Mouse (Mus musculus): ENCODE measurements around the gene Cc2d1b. TPM values are rescaled to one million over a fixed set of nuclear protein-coding genes. Genes with fewer than 3 reads are reported as not detected.

Gene Cc2d1b
- total RNA-seq, 4 experiments from 2014 or later: 35.3 to 41.0 (median 38.2) TPM

DNA sequence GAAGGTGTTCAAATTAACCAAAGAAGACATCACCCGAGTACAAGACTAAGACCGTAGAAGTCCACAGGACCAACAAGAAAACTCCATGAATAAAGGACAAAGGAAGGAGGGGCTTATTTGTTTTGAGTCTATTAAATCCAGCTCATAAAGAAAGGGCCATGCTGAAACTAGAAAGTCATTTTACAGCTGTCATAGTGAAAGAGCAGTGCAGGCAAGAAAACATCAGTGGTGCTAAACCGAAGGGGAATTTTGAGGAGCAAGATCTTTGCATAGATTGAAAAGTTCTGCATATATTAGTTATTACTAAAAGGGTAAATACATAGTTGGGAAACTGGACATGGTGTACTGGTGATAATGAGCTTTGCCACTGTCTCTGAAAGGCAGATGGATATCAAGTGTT, 18.0 kb downstream of the Cc2d1b start:
- DNase-seq (ENCODE audit: low spot score in 2 of 2): no peak

DNA sequence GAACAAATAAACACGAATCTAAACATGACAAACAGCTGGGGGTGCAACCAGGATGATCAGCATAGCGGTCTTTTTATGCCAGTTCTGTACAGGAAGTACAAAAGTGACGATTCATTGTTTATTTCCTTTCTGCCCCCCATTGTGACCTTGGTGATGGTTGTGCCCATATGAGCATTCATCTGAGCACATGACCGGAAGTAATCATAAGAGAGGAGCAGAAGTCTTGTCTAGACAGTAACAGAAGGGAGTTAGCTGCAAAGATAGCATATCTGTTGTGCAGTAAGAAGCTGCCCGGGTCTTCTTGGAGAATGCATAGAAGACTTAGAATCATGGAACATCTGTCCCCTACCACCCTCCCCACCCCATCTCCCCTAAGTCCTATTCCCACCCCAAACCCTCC, 19.0 kb downstream of the Cc2d1b start:
- no peak for DNase-seq (ENCODE audit: low spot score in 2 of 2)

DNA sequence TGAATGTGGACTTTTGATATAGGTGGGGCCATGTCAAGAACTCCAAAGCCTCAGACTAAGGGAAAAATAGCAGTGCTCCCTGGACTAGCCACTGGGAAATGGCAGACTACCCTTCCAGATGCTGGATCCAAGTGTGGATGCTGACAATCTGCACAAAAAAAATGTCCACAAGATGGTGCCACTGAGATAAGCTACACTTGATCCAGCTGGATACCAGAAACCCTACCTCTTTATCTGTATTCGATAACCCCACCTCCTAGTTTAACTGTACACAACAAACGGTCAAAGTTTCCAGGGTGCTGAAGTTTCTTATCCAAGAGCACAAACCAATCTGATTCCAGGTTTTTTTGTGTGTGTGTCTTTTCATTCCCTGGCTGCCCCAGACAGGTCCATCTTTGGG, 44.7 kb downstream of the Cc2d1b start:
- DNase-seq (ENCODE audit: low spot score in 2 of 2): no peak

Other genes with a start within 250 kb of the Cc2d1b start
- not detected for gene Shisal2a, start 236.6 kb upstream of the Cc2d1b start, total RNA-seq (2022)
- gene Gpx7, start 213.0 kb upstream of the Cc2d1b start, total RNA-seq (2022): 1 to 10 TPM; 4.5 to 5.6 (median 4.7) TPM
- gene Tut4, start 160.5 kb upstream of the Cc2d1b start, total RNA-seq (2022): 10 to 100 TPM; 31.7 to 42.2 (median 41.2) TPM
- 10 to 100 TPM; 26.5 to 30.1 (median 29.1) TPM for gene Prpf38a, start 40.6 kb upstream of the Cc2d1b start, total RNA-seq (2022)
- under 1 TPM in 3 of 4 experiments, not detected in 1; 0.10 to 0.24 (median 0.16) TPM for gene Orc1, start 40.5 kb upstream of the Cc2d1b start, total RNA-seq (2022)
- gene 3110021N24Rik, start 99.7 kb downstream of the Cc2d1b start, total RNA-seq (2022): 1 to 10 TPM; 1.3 to 3.6 (median 1.5) TPM
- 10 to 100 TPM; 55.1 to 63.4 (median 58.7) TPM for gene Zfyve9, start 160.9 kb downstream of the Cc2d1b start, total RNA-seq (2022)
- 10 to 100 TPM; 67.2 to 94.4 (median 79.4) TPM for gene Btf3l4, start 213.7 kb downstream of the Cc2d1b start, total RNA-seq (2022)
- gene Txndc12, start 214.7 kb downstream of the Cc2d1b start, total RNA-seq (2022): 10 to 100 TPM; 34.0 to 37.6 (median 35.6) TPM
- 10 to 100 TPM; 18.1 to 19.5 (median 18.8) TPM for gene Kti12, start 227.8 kb downstream of the Cc2d1b start, total RNA-seq (2022)
- gene A730015C16Rik, start 228.7 kb downstream of the Cc2d1b start, total RNA-seq (2022): under 1 TPM in 1 of 4 experiments, not detected in 3; 0.65 TPM

Measured in layer of hippocampus, adult 8-10 months (tissue).